Mouse (Mus musculus) lung, postnatal 4 days (tissue): ENCODE results near the gene Kcnk3.

Experiments
- DNase-seq, 2 experiments: peaks; one replicate each; pipeline ENCODE4 v3.0.0; 2021

The Kcnk3 gene

GRCm38 (mm10) chr5:30588301-30588968 is 465 bp downstream of the Kcnk3 start:
- peak in 1 of 2 experiments; percentile 46 for DNase-seq

- no peak for DNase-seq
Observed at GRCm38 (mm10) chr5:30589069-30589468, 1.1 kb downstream of the Kcnk3 start.

GRCm38 (mm10) chr5:30589546-30589945 is 1.6 kb downstream of the Kcnk3 start:
- peak in 1 of 2 experiments; percentile 26 for DNase-seq

- no peak for DNase-seq
Observed at GRCm38 (mm10) chr5:30590231-30590630, 2.3 kb downstream of the Kcnk3 start.

- DNase-seq = no peak
Observed at GRCm38 (mm10) chr5:30591205-30591731, 3.3 kb downstream of the Kcnk3 start.

GRCm38 (mm10) chr5:30591786-30592185 is 3.8 kb downstream of the Kcnk3 start:
- DNase-seq = no peak

- no peak for DNase-seq
Observed at GRCm38 (mm10) chr5:30592279-30592980, 4.5 kb downstream of the Kcnk3 start.

- DNase-seq = peak in 1 of 2 experiments; percentile 60
Observed at GRCm38 (mm10) chr5:30593360-30593759, 5.4 kb downstream of the Kcnk3 start.

- peak; percentile 42 to 81 for DNase-seq
Observed at GRCm38 (mm10) chr5:30593811-30594504, 6.0 kb downstream of the Kcnk3 start.

- DNase-seq = no peak
Observed at GRCm38 (mm10) chr5:30594953-30595560, 7.1 kb downstream of the Kcnk3 start.

GRCm38 (mm10) chr5:30601397-30601796 is 13.4 kb downstream of the Kcnk3 start:
- no peak for DNase-seq

GRCm38 (mm10) chr5:30603255-30603654 is 15.3 kb downstream of the Kcnk3 start:
- no peak for DNase-seq

- DNase-seq = no peak
Observed at GRCm38 (mm10) chr5:30603926-30604325, 16.0 kb downstream of the Kcnk3 start.

GRCm38 (mm10) chr5:30604769-30605188 is 16.8 kb downstream of the Kcnk3 start:
- DNase-seq = no peak

- no peak for DNase-seq
Observed at GRCm38 (mm10) chr5:30605649-30606048, 17.7 kb downstream of the Kcnk3 start.

- no peak for DNase-seq
Observed at GRCm38 (mm10) chr5:30606424-30607073, 18.6 kb downstream of the Kcnk3 start.

GRCm38 (mm10) chr5:30609094-30609493 is 21.1 kb downstream of the Kcnk3 start:
- no peak for DNase-seq

GRCm38 (mm10) chr5:30609918-30610645 is 22.1 kb downstream of the Kcnk3 start:
- no peak for DNase-seq

GRCm38 (mm10) chr5:30611091-30611490 is 23.1 kb downstream of the Kcnk3 start:
- DNase-seq = no peak

GRCm38 (mm10) chr5:30611689-30612088 is 23.7 kb downstream of the Kcnk3 start:
- no peak for DNase-seq

- no peak for DNase-seq
Observed at GRCm38 (mm10) chr5:30612575-30612974, 24.6 kb downstream of the Kcnk3 start.

GRCm38 (mm10) chr5:30613242-30613641 is 25.3 kb downstream of the Kcnk3 start:
- no peak for DNase-seq
